Mouse (Mus musculus) kidney, embryonic 14.5 days (tissue): ENCODE measurements around the gene Ctnnd2. TPM values are rescaled to one million over a fixed set of nuclear protein-coding genes. Genes with fewer than 3 reads are reported as not detected.

ENCODE experiments used
- ATAC-seq: fragments of 200-750 bp; cut with Nextera tagmentation; 2 replicates; pipeline ENCODE4 v1.8.0; 2017; ENCODE audit warnings: moderate number of reproducible peaks, mild to moderate bottlenecking, moderate TSS enrichment, moderate library complexity; ENCODE audit not compliant: low FRiP score, low TSS enrichment
- H3K27ac ChIP-seq: fragments of 300-500 bp; sonication (generic); 2 replicates; pipeline ENCODE4 v1.5.1; 2014; ENCODE audit warnings: low read depth, mild to moderate bottlenecking, low read length, moderate library complexity, mixed read lengths
- H3K27me3 ChIP-seq: fragments of 300-500 bp; sonication (generic); 2 replicates; pipeline ENCODE4 v1.6.1; 2014; ENCODE audit warnings: mild to moderate bottlenecking, low read length; ENCODE audit not compliant: control insufficient read depth, insufficient read depth
- H3K36me3 ChIP-seq: fragments of 300-500 bp; sonication (generic); 2 replicates; pipeline ENCODE4 v1.6.1; 2014; ENCODE audit warnings: low read length, mixed read lengths; ENCODE audit not compliant: control insufficient read depth, insufficient read depth
- H3K4me1 ChIP-seq: fragments of 300-500 bp; sonication (generic); 2 replicates; pipeline ENCODE4 v1.6.1; 2014; ENCODE audit warnings: low read length, mixed read lengths; ENCODE audit not compliant: control insufficient read depth, insufficient read depth
- H3K4me2 ChIP-seq: fragments of 300-500 bp; sonication (generic); replicated peaks from 2 replicates; pipeline ENCODE4 v1.6.1; 2014; ENCODE audit warnings: low read depth, mild to moderate bottlenecking, low read length
- H3K4me3 ChIP-seq: fragments of 300-500 bp; sonication (generic); 2 replicates; pipeline ENCODE4 v1.5.1; 2014; ENCODE audit warnings: mild to moderate bottlenecking, low read length
- H3K9ac ChIP-seq: fragments of 300-500 bp; sonication (generic); 2 replicates; pipeline ENCODE4 v1.6.1; 2014; ENCODE audit warnings: low read depth, mild to moderate bottlenecking, low read length, moderate library complexity
- H3K9me3 ChIP-seq: fragments of 300-500 bp; sonication (generic); 2 replicates; pipeline ENCODE4 v1.6.1; 2016; ENCODE audit warnings: low read length; ENCODE audit not compliant: control insufficient read depth
- WGBS: fragments of 180-500 bp; shearing (Covaris S2); extraction: QIAGEN DNeasy Blood & Tissue Kit; methylation state at CpG from one replicate; pipeline ENCODE4 v1.1.7; 2014; 5-methylcytosine and 5-hydroxymethylcytosine counted together
- polyA plus RNA-seq: library from polyadenylated mRNA; unstranded; fragments of >200 nt; fragmentation: Nextera tagmentation; extraction: Ambion mirVana; gene quantifications from 2 replicates; pipeline ENCODE4 v1.2.1, GENCODE M21; 2014

Gene Ctnnd2
- polyA plus RNA-seq, 1 experiment from 2014 or later = 4.6 TPM

DNA sequence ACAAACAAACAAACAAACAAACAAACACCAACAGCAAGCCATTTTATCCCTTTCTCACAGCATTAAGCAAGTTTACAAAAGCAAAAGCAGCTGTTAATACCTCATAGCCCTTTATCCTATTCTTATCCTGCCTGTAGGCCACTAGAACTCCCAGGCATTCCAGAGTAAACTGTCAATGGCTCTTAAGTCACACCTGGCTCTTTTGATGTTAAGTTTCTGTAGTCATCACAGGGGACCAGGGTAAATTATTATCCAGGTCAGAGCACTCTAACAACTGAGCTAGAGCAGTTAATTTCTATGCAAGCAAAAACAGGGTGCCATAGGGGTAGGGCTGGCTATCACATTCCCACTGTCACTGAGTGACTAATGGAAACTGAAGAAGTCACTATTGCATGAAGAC lies 214.1 kb downstream of the Ctnnd2 start:
- Histone ChIP-seq H3K9me3 (no peaks in the 10 kb centered on the region), H3K4me2 (no peak overlapping the region), H3K27ac (no peak overlapping the region), H3K4me3 (no peak overlapping the region), H3K4me1 (peaks cover 4% of the 10 kb centered on the region; the same call in 1 of the 2 replicates), H3K9ac (no peak overlapping the region), H3K36me3 (no peaks in the 10 kb centered on the region), H3K27me3 (no peaks in the 10 kb centered on the region)
- no peak for ATAC-seq

GRCm38 (mm10) chr15:30387244-30387643 lies 214.9 kb downstream of the Ctnnd2 start:
- H3K36me3 ChIP-seq = no peaks in the 10 kb centered on the region
- H3K9ac ChIP-seq = no peak overlapping the region
- no peaks in the 10 kb centered on the region for H3K27me3 ChIP-seq
- H3K27ac ChIP-seq = no peak overlapping the region
- H3K9me3 ChIP-seq = no peaks in the 10 kb centered on the region
- WGBS = 51% methylated on average over 6 of the region's 6 CpGs
- ATAC-seq = no peak
- H3K4me2 ChIP-seq = no peak overlapping the region
- peaks cover 4% of the 10 kb centered on the region; the same call in 1 of the 2 replicates for H3K4me1 ChIP-seq
- no peak overlapping the region for H3K4me3 ChIP-seq

DNA sequence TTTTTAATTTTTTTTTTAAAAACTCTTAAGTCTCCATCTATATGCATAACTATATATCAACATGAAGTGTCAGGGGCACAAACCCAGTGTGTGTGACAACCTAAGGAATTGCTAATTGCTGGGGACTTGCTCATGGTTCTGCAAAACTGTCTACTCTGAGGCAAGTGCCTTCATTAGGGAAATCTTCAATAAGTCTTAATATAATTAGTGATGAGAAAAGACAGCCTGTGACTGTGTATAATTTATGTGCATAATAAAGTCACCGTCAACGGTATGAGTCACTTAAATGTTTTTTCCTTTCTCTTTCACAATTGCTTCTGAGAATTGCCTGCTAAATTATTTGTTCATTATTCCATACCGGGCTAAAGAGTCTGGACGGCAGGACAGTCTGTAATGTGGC lies 228.7 kb downstream of the Ctnnd2 start:
- 69% methylated on average over 4 of the region's 4 CpGs for WGBS
- no peak overlapping the region for H3K9ac ChIP-seq
- H3K4me3 ChIP-seq = no peak overlapping the region

DNA sequence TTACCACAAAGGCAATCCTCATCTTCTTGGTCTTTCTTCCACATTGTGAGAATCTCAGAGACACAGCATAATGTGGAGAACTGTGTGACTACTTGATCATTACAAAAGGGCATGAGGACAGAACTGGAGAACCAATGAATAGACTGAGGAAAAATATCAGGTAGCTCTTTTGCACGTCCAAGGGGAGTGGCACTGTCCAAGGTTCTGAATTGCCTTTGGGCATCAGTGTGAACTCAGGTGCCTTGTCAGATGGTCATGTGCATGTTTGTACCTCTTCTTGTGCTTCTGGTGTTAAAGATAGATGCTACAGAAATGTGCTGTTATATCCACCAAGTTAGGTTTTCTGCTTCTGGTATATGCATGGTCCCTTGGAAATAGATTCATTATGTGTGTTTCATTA lies 233.9 kb downstream of the Ctnnd2 start:
- Histone ChIP-seq H3K4me2 (no peak overlapping the region), H3K4me1 (no peaks in the 10 kb centered on the region), H3K27ac (no peak overlapping the region), H3K9ac (no peak overlapping the region), H3K9me3 (no peaks in the 10 kb centered on the region), H3K27me3 (no peaks in the 10 kb centered on the region), H3K36me3 (no peaks in the 10 kb centered on the region), H3K4me3 (no peak overlapping the region)
- no peak for ATAC-seq
- 7% methylated on average over 1 of the region's 1 CpGs for WGBS

More for the DNA sequence above, 228.7 kb downstream of the Ctnnd2 start:
- Histone ChIP-seq H3K27me3 (no peaks in the 10 kb centered on the region), H3K4me1 (no peaks in the 10 kb centered on the region), H3K4me2 (no peak overlapping the region), H3K27ac (no peak overlapping the region), H3K9me3 (no peaks in the 10 kb centered on the region), H3K36me3 (no peaks in the 10 kb centered on the region)
- no peak for ATAC-seq

- ATAC-seq = no peak
- H3K9ac ChIP-seq = no peak overlapping the region
Observed at GRCm38 (mm10) chr15:30423146-30423545, 250.8 kb downstream of the Ctnnd2 start.

GRCm38 (mm10) chr15:30424290-30424689 lies 251.9 kb downstream of the Ctnnd2 start:
- Histone ChIP-seq H3K4me1 (no peaks in the 10 kb centered on the region), H3K4me3 (no peak overlapping the region), H3K9ac (no peak overlapping the region), H3K36me3 (no peaks in the 10 kb centered on the region), H3K27ac (no peak overlapping the region), H3K27me3 (no peaks in the 10 kb centered on the region), H3K4me2 (no peak overlapping the region), H3K9me3 (no peaks in the 10 kb centered on the region)
- no peak for ATAC-seq
- 58% methylated on average over 9 of the region's 9 CpGs for WGBS

More at GRCm38 (mm10) chr15:30423146-30423545, 250.8 kb downstream of the Ctnnd2 start:
- H3K4me1 ChIP-seq = no peaks in the 10 kb centered on the region
- H3K27me3 ChIP-seq = no peaks in the 10 kb centered on the region
- WGBS = 92% methylated on average over 5 of the region's 5 CpGs
- no peak overlapping the region for H3K27ac ChIP-seq
- H3K36me3 ChIP-seq = no peaks in the 10 kb centered on the region
- H3K4me2 ChIP-seq = no peak overlapping the region
- no peaks in the 10 kb centered on the region for H3K9me3 ChIP-seq
- H3K4me3 ChIP-seq = no peak overlapping the region

GRCm38 (mm10) chr15:30427342-30427741 lies 254.9 kb downstream of the Ctnnd2 start:
- Histone ChIP-seq H3K9me3 (no peaks in the 10 kb centered on the region), H3K36me3 (no peaks in the 10 kb centered on the region), H3K27ac (no peak overlapping the region), H3K4me2 (no peak overlapping the region), H3K4me1 (no peaks in the 10 kb centered on the region), H3K4me3 (no peak overlapping the region), H3K27me3 (no peaks in the 10 kb centered on the region), H3K9ac (no peak overlapping the region)
- ATAC-seq = no peak
- 27% methylated on average over 2 of the region's 2 CpGs for WGBS

- Histone ChIP-seq H3K4me1 (no peaks in the 10 kb centered on the region), H3K9me3 (no peaks in the 10 kb centered on the region), H3K4me3 (no peak overlapping the region), H3K27me3 (no peaks in the 10 kb centered on the region), H3K27ac (no peak overlapping the region), H3K4me2 (no peak overlapping the region), H3K9ac (no peak overlapping the region), H3K36me3 (no peaks in the 10 kb centered on the region)
- 77% methylated on average over 5 of the region's 5 CpGs for WGBS
- no peak for ATAC-seq
Observed at GRCm38 (mm10) chr15:30439045-30439444, 266.7 kb downstream of the Ctnnd2 start.

GRCm38 (mm10) chr15:30450765-30451164 lies 278.4 kb downstream of the Ctnnd2 start:
- H3K27ac ChIP-seq = no peak overlapping the region
- no peak for ATAC-seq
- H3K9me3 ChIP-seq = no peaks in the 10 kb centered on the region
- no peak overlapping the region for H3K9ac ChIP-seq
- no peak overlapping the region for H3K4me3 ChIP-seq
- 92% methylated on average over 7 of the region's 7 CpGs for WGBS
- no peaks in the 10 kb centered on the region for H3K36me3 ChIP-seq
- no peaks in the 10 kb centered on the region for H3K27me3 ChIP-seq
- no peak overlapping the region for H3K4me2 ChIP-seq
- H3K4me1 ChIP-seq = no peaks in the 10 kb centered on the region
